Mouse (Mus musculus) neural tube, embryonic 11.5 days (tissue): ENCODE measurements around the gene Anxa1. TPM values are rescaled to one million over a fixed set of nuclear protein-coding genes. Genes with fewer than 3 reads are reported as not detected.

ENCODE experiments used
- ATAC-seq: fragments of 200-750 bp; cut with Nextera tagmentation; 2 replicates; pipeline ENCODE4 v1.8.0; 2017; ENCODE audit warnings: moderate number of reproducible peaks, mild to moderate bottlenecking, moderate TSS enrichment, moderate library complexity; ENCODE audit not compliant: insufficient read depth, low FRiP score, low TSS enrichment
- DNase-seq: peaks from one replicate; pipeline ENCODE4 v3.0.0-alpha.2; 2015; ENCODE audit warnings: low spot score
- H3K27ac ChIP-seq: fragments of 300-500 bp; sonication (generic); 2 replicates; pipeline ENCODE4 v1.5.1; 2014; ENCODE audit warnings: low read depth, mild to moderate bottlenecking, low read length
- H3K27me3 ChIP-seq: fragments of 300-500 bp; sonication (generic); 2 replicates; pipeline ENCODE4 v1.6.1; 2014; ENCODE audit warnings: mild to moderate bottlenecking, low read length, mixed read lengths; ENCODE audit not compliant: control insufficient read depth, insufficient read depth
- H3K36me3 ChIP-seq: fragments of 300-500 bp; sonication (generic); 2 replicates; pipeline ENCODE4 v1.6.1; 2014; ENCODE audit warnings: mild to moderate bottlenecking, low read length, moderate library complexity, mixed read lengths; ENCODE audit not compliant: control insufficient read depth, insufficient read depth
- H3K4me1 ChIP-seq: fragments of 300-500 bp; sonication (generic); 2 replicates; pipeline ENCODE4 v1.6.1; 2014; ENCODE audit warnings: low read length, mixed read lengths; ENCODE audit not compliant: control insufficient read depth, insufficient read depth
- H3K4me2 ChIP-seq: fragments of 300-500 bp; sonication (generic); 2 replicates; pipeline ENCODE4 v1.6.1; 2014; ENCODE audit warnings: low read depth, mild to moderate bottlenecking, moderate library complexity
- H3K4me3 ChIP-seq: fragments of 300-500 bp; sonication (generic); 2 replicates; pipeline ENCODE4 v1.5.1; 2014; ENCODE audit warnings: low read depth, low read length
- H3K9ac ChIP-seq: fragments of 300-500 bp; sonication (generic); 2 replicates; pipeline ENCODE4 v1.6.1; 2014; ENCODE audit warnings: mild to moderate bottlenecking, low read length
- H3K9me3 ChIP-seq: fragments of 300-500 bp; sonication (generic); 2 replicates; pipeline ENCODE4 v1.6.1; 2016; ENCODE audit warnings: low read length; ENCODE audit not compliant: control insufficient read depth
- WGBS: fragments of 180-500 bp; shearing (Covaris S2); extraction: QIAGEN DNeasy Blood & Tissue Kit; methylation state at CpG from one replicate; pipeline ENCODE4 v1.1.7; 2014; 5-methylcytosine and 5-hydroxymethylcytosine counted together
- polyA plus RNA-seq: library from polyadenylated mRNA; unstranded; fragments of >200 nt; fragmentation: Nextera tagmentation; extraction: Ambion mirVana; gene quantifications from 2 replicates; pipeline ENCODE4 v1.2.1, GENCODE M21; 2014

Gene Anxa1
- 4.8 and 5.1 TPM in 2 replicates for polyA plus RNA-seq

DNA sequence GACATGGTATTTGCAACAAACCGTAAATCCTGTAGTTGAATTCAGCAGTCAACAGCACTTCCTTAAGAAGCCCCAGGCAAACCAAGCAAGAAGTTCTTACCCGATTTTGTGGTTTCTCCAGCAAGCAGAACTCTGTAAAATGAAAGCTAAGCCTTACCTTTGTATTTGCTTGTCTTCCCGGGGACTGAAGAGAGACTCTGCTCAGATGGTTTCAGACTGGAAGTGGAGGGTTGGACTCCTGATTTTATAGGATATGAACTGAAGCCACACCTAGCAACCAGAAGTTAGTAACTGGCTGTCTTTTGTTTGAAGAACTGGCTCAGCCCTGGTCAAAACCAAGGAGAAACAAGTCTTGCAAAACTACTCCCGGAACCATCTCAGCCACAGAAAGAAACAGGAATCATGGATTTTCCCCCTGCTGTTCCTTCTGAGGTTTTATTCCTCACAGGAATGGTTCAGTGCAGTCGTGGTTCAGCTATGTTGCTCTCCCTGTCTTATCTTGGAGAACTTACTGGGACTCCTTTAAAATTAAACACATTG lies at the start of gene Anxa1:
Gene Anxa1, minus strand, starts transcription at position 490 of the 540 bp plus-strand sequence.
- H3K9me3 ChIP-seq = no peaks in the 10 kb centered on the region
- no peak for ATAC-seq
- DNase-seq = no peak
- no peaks in the 10 kb centered on the region for H3K27me3 ChIP-seq
- no peak within 1 kb of the TSS for H3K27ac ChIP-seq
- H3K4me2 ChIP-seq = no peak within 1 kb of the TSS
- H3K36me3 ChIP-seq = no peaks in the 10 kb centered on the region
- H3K9ac ChIP-seq = no peak within 1 kb of the TSS
- 82% methylated on average over 5 of the region's 5 CpGs for WGBS
- no peak within 1 kb of the TSS for H3K4me3 ChIP-seq
- no peaks in the 10 kb centered on the region for H3K4me1 ChIP-seq

DNA sequence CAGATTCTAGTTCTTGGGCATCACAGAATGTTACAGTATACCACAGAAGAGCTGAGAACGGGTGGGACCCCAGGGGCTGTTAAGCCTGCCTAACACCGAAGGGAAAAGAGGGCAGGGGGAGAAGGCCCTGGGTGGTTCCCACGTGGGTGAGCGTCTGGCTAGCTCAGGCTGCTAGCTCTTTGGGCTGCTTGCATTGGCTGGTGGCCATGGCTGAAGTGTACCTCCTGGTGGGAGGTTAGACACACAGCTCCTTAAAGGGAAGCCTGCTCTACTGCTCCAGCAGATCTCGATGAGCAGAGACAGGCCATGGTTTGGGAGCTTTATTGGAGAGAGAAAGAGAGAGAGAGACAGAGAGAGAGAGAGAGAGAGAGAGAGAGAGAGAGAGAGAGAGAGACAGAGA lies 46.3 kb upstream of the Anxa1 start:
- 68% methylated on average over 5 of the region's 5 CpGs for WGBS
- no peaks in the 10 kb centered on the region for H3K36me3 ChIP-seq
- H3K4me2 ChIP-seq = no peak overlapping the region
- no peaks in the 10 kb centered on the region for H3K27me3 ChIP-seq
- H3K9ac ChIP-seq = no peak overlapping the region
- H3K27ac ChIP-seq = no peak overlapping the region
- no peaks in the 10 kb centered on the region for H3K9me3 ChIP-seq
- H3K4me3 ChIP-seq = no peak overlapping the region
- DNase-seq (no peak), ATAC-seq (no peak)
- H3K4me1 ChIP-seq = no peaks in the 10 kb centered on the region

DNA sequence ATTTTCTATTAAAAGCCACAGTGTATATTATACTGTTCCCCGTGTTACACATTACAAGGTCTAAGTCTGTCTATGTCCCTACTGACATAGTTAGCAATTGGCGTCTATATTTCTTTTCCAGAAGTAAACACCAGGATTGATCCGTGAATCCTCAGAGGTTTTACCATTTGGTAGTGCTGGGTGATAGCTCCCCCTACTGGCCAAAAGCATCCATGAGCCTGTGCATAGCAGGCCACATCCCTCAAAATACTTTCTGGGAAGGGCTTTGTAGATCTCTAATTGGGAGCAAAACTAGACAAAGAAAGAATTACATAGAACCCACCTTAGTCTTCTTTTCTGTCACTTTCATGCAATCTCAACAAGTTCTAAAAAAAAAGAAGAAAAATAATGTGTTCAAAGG lies 43.8 kb upstream of the Anxa1 start:
- no peak overlapping the region for H3K4me3 ChIP-seq
- no peak overlapping the region for H3K9ac ChIP-seq
- WGBS = 20% methylated on average over 3 of the region's 3 CpGs
- no peaks in the 10 kb centered on the region for H3K36me3 ChIP-seq
- ATAC-seq (peak; percentile 58; the same call in 1 of the 2 replicates), DNase-seq (peak; percentile 58)
- H3K4me2 ChIP-seq = no peak overlapping the region
- H3K27ac ChIP-seq = no peak overlapping the region
- no peaks in the 10 kb centered on the region for H3K27me3 ChIP-seq
- H3K9me3 ChIP-seq = no peaks in the 10 kb centered on the region
- no peaks in the 10 kb centered on the region for H3K4me1 ChIP-seq

GRCm38 (mm10) chr19:20433966-20434365 lies 43.2 kb upstream of the Anxa1 start:
- ATAC-seq (peak; percentile 45; the same call in 1 of the 2 replicates), DNase-seq (no peak)
- 80% methylated on average over 5 of the region's 5 CpGs for WGBS
- Histone ChIP-seq H3K9ac (no peak overlapping the region), H3K27me3 (no peaks in the 10 kb centered on the region), H3K9me3 (no peaks in the 10 kb centered on the region), H3K27ac (no peak overlapping the region), H3K4me1 (no peaks in the 10 kb centered on the region), H3K4me3 (no peak overlapping the region), H3K36me3 (no peaks in the 10 kb centered on the region), H3K4me2 (no peak overlapping the region)

DNA sequence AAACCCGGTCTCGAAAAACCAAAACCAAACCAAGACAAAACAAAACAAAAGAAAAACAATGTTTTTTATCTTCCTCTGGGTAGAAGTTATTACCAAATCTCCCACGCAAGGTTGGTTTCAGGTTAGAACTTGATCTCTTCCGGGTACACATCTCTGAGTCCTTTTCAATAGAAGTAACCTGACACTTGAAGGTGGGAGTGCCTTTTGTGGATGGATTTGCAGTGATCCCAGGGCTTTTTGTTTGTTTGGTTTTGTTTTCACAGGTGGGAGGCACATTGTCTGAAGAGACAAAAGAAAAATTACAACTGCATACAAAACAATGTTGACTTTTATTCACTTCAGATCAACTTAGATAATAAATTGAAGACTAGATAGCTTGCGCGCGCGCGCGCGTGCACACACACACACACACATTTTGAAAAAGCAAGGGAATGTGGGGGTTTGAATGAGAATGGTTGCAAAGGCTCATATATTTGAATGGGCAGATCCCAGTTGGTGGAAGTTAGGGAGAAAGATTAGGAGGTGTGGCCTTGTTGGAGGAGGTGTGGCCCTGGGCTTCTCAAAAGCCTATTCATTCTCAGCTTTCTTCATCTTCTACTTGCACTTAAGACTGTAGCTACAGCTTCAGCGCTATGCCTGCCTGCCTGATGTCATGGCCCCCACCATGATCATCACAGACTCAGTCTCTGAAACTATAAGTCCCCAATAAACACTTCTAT lies 35.9 kb upstream of the Anxa1 start:
- H3K9ac ChIP-seq = no peak overlapping the region
- no peaks in the 10 kb centered on the region for H3K27me3 ChIP-seq
- H3K4me2 ChIP-seq = no peak overlapping the region
- H3K4me1 ChIP-seq = no peaks in the 10 kb centered on the region
- 70% methylated on average over 12 of the region's 12 CpGs for whole genome bisulfite sequencing
- ATAC-seq (no peak), DNase-seq (no peak)
- no peak overlapping the region for H3K4me3 ChIP-seq
- H3K9me3 ChIP-seq = no peaks in the 10 kb centered on the region
- H3K36me3 ChIP-seq = no peaks in the 10 kb centered on the region
- H3K27ac ChIP-seq = no peak overlapping the region

DNA sequence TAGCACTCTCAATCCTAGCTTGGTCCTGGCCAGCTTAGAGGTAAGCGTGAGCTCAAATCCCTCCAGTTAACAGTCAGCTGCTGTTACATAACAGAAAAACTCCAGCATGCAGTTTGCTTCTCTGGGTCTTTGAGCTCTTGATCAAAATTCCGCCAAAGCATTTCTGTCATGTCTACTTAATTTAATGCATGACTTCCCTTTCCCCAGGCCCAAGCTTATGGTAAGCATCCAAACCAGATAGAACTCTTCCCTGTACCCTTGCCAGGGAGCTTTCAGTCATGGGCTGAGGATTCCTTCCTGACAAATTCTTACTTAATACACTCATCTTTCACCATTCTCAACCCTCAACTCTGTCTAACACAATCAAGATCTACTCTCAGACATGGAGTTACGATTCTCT lies 20.5 kb upstream of the Anxa1 start:
- DNase-seq (no peak), ATAC-seq (no peak)
- Histone ChIP-seq H3K9ac (no peak overlapping the region), H3K27ac (no peak overlapping the region), H3K4me2 (no peak overlapping the region), H3K4me1 (no peaks in the 10 kb centered on the region), H3K9me3 (no peaks in the 10 kb centered on the region), H3K36me3 (no peaks in the 10 kb centered on the region), H3K27me3 (no peaks in the 10 kb centered on the region), H3K4me3 (no peak overlapping the region)
- WGBS = 92% methylated on average over 3 of the region's 3 CpGs

GRCm38 (mm10) chr19:20409541-20410528 lies 19.1 kb upstream of the Anxa1 start:
- no peak overlapping the region for H3K4me2 ChIP-seq
- DNase-seq = no peak
- 83% methylated on average over 9 of the region's 9 CpGs for WGBS
- H3K36me3 ChIP-seq = no peaks in the 10 kb centered on the region
- H3K9me3 ChIP-seq = no peaks in the 10 kb centered on the region
- no peak overlapping the region for H3K27ac ChIP-seq
- no peak overlapping the region for H3K4me3 ChIP-seq
- no peak for ATAC-seq
- no peak overlapping the region for H3K9ac ChIP-seq
- H3K4me1 ChIP-seq = no peaks in the 10 kb centered on the region
- H3K27me3 ChIP-seq = no peaks in the 10 kb centered on the region

DNA sequence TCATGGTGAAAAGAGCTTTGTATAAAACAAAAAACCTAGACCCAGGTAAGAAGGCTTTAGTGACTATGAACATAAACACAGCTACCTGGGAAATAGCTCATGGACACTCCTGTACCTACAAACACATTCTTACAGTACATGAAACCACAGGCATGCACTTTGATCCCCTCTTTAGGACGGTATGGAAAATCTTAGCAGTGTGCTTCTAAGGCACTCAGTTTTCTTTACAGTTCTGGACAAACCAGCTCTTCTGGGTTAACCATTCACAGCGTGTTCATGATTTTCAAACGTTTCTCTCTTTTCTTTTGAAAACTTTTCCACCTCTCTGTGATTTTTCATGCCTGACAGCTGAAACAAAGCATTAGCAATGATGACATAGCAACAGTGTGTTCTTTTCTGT lies 15.7 kb upstream of the Anxa1 start:
- no peak overlapping the region for H3K9ac ChIP-seq
- DNase-seq (no peak), ATAC-seq (no peak)
- H3K27me3 ChIP-seq = no peaks in the 10 kb centered on the region
- H3K9me3 ChIP-seq = no peaks in the 10 kb centered on the region
- no peak overlapping the region for H3K27ac ChIP-seq
- no peaks in the 10 kb centered on the region for H3K36me3 ChIP-seq
- no peak overlapping the region for H3K4me3 ChIP-seq
- H3K4me1 ChIP-seq = no peaks in the 10 kb centered on the region
- WGBS = 52% methylated on average over 3 of the region's 3 CpGs
- no peak overlapping the region for H3K4me2 ChIP-seq
